Mouse (Mus musculus): ENCODE data around the gene March6. TPM values are rescaled to one million over a fixed set of nuclear protein-coding genes. Genes with fewer than 3 reads are reported as not detected.

March6 gene
- total RNA-seq, 2 experiments from 2014 or later, result 226 to 233 TPM

Other genes starting within 250 kb of the March6 start
- 1 to 10 TPM; 6.4 to 8.7 TPM for gene Ankrd33b, start 163.3 kb downstream of the March6 start, total RNA-seq (2021)
- 1 to 10 TPM; 1.0 to 1.8 TPM for gene Ropn1l, start 77.3 kb downstream of the March6 start, total RNA-seq (2021)
- gene Cmbl, start 34.3 kb upstream of the March6 start, total RNA-seq (2021), result 10 to 100 TPM; 13.5 to 17.3 TPM
- 100 to 1,000 TPM; 229 to 230 TPM for gene Cct5, start 70.8 kb upstream of the March6 start, total RNA-seq (2021)
- gene Fam173b, start 70.8 kb upstream of the March6 start, total RNA-seq (2021), result 10 to 100 TPM; 10.9 to 11.0 TPM

All from left cerebral cortex, postnatal 10 days (tissue).